Mouse (Mus musculus) midbrain, embryonic 16.5 days (tissue): ENCODE results near the gene Clmp. TPM values are rescaled to one million over a fixed set of nuclear protein-coding genes. Genes with fewer than 3 reads are reported as not detected.
"Not testable (repeated sequence)": the region's sequence is repeated elsewhere in the genome, so short reads cannot be mapped to it uniquely, and the experiment has no call there.

Experiments
- ATAC-seq: fragments of 200-750 bp; cut with Nextera tagmentation; 2 replicates; pipeline ENCODE4 v1.8.0; 2017; ENCODE audit warnings: moderate TSS enrichment
- H3K27ac ChIP-seq: fragments of 300-500 bp; sonication (generic); 2 replicates; pipeline ENCODE4 v1.5.1; 2014; ENCODE audit warnings: mild to moderate bottlenecking, low read length, mixed read lengths
- H3K27me3 ChIP-seq: fragments of 300-500 bp; sonication (generic); 2 replicates; pipeline ENCODE4 v1.6.1; 2014; ENCODE audit warnings: low read depth, low read length, mixed read lengths; ENCODE audit not compliant: control insufficient read depth, insufficient read depth
- H3K36me3 ChIP-seq: fragments of 300-500 bp; sonication (generic); 2 replicates; pipeline ENCODE4 v1.6.1; 2014; ENCODE audit warnings: mild to moderate bottlenecking, low read length, moderate library complexity, mixed read lengths; ENCODE audit not compliant: control insufficient read depth, insufficient read depth
- H3K4me1 ChIP-seq: fragments of 300-500 bp; sonication (generic); 2 replicates; pipeline ENCODE4 v1.6.1; 2014; ENCODE audit warnings: mild to moderate bottlenecking, low read length, mixed read lengths; ENCODE audit not compliant: control insufficient read depth, insufficient read depth
- H3K4me2 ChIP-seq: fragments of 300-500 bp; sonication (generic); 2 replicates; pipeline ENCODE4 v1.6.1; 2014; ENCODE audit warnings: mild to moderate bottlenecking, low read length, mixed read lengths
- H3K4me3 ChIP-seq: fragments of 300-500 bp; sonication (generic); 2 replicates; pipeline ENCODE4 v1.5.1; 2014; ENCODE audit warnings: low read depth, mild to moderate bottlenecking, low read length, moderate library complexity, mixed read lengths
- H3K9ac ChIP-seq: fragments of 300-500 bp; sonication (generic); 2 replicates; pipeline ENCODE4 v1.6.1; 2014; ENCODE audit warnings: low read depth, low read length, mixed read lengths
- H3K9me3 ChIP-seq: fragments of 300-500 bp; sonication (generic); replicated peaks from 2 replicates; pipeline ENCODE4 v1.6.1; 2014; ENCODE audit warnings: mild to moderate bottlenecking, low read length, mixed read lengths; ENCODE audit not compliant: control insufficient read depth, poor library complexity, severe bottlenecking
- WGBS: fragments of 180-500 bp; shearing (Covaris S2); extraction: QIAGEN DNeasy Blood & Tissue Kit; methylation state at CpG from one replicate; pipeline ENCODE4 v1.1.7; 2014; 5-methylcytosine and 5-hydroxymethylcytosine counted together
- polyA plus RNA-seq: library from polyadenylated mRNA; unstranded; fragments of >200 nt; fragmentation: Nextera tagmentation; extraction: Ambion mirVana; gene quantifications from 2 replicates; pipeline ENCODE4 v1.2.1, GENCODE M21; 2015

Gene Clmp
- polyA plus RNA-seq, 1 experiment from 2014 or later: 50.9 TPM

DNA sequence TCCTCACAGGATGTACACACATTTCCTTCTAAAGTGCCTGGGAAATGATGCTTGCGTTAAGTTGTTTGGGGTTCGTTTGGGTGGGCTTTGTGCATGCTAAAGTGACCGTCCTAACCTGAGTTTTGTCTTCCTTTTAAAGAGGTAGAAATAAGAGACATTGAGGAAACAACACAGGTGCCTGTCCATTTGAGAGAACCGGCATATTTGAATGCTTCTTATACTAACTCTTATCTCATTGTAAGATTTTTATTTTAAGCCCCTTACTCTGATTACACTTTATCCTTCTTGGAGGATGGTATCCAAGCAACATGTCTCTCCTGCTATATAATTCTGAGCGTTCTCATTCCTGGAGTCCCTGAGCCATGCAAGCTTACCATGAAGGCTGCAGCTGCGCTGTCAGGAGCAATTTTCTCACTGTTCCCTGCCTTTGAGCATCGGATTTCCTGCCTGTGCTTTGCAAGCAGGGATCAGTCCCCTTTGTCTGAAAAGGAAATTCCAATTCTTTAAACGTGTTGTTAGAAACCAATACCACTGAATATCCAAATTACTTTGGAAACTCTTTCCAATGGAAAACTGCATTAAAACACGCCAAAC lies 98.7 kb downstream of the Clmp start:
- H3K36me3 ChIP-seq: no peaks in the 10 kb centered on the region
- peak overlapping the region; percentile 33 for H3K4me2 ChIP-seq
- H3K9ac ChIP-seq: peak overlapping the region; percentile 34
- no peaks in the 10 kb centered on the region for H3K27me3 ChIP-seq
- no peaks in the 10 kb centered on the region for H3K9me3 ChIP-seq
- ATAC-seq: peak; percentile 69; the same call in 1 of the 2 replicates
- WGBS: 3% methylated on average over 9 of the region's 9 CpGs
- peak overlapping the region; percentile 86 for H3K27ac ChIP-seq
- peaks cover 21% of the 10 kb centered on the region for H3K4me1 ChIP-seq
- H3K4me3 ChIP-seq: no peak overlapping the region

DNA sequence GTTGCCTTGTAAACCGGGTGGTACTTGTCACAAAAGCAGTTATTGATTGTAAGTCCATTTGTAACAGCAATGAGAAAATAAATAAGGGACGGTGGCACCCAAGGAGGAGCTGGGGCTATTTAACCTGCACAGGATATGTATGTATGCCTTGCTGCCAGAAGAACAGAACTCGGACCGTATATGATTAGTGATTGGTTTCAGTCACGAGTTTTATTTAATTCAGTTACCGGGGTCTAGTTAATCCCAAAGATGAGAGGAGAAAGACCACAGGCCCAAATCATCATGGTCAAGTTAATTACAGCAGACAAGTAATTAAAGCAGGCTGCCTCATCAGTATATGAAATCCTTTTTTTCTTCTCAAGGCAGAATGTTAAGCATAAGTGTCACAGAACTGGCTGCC lies 99.7 kb downstream of the Clmp start:
- Histone ChIP-seq H3K36me3 (no peaks in the 10 kb centered on the region), H3K4me1 (peaks cover 21% of the 10 kb centered on the region), H3K4me2 (no peak overlapping the region; the same call in 1 of the 2 replicates), H3K4me3 (no peak overlapping the region), H3K9ac (peak overlapping the region; percentile 25; the same call in 1 of the 2 replicates), H3K9me3 (no peaks in the 10 kb centered on the region), H3K27me3 (no peaks in the 10 kb centered on the region), H3K27ac (peak overlapping the region; percentile 76)
- 23% methylated on average over 6 of the region's 6 CpGs for WGBS
- no peak for ATAC-seq

DNA sequence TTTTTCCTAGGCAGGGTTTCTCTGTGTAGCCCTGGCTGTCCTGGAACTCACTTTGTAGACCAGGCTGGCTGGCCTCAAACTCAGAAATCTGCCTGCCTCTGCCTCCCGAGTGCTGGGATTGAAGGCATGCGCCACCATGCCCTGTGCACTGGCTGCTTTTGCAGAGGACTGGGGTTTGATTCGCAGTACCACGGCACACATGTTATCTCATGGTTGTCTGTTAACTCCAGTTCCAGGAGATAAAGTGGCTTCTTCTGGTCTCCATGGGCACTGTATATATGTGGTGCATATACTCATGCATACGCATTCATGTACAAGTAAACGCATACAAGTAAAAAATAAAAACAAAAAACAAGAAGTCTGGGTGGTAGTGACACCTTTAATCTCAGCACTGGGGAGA lies 101.1 kb downstream of the Clmp start:
- H3K36me3 ChIP-seq, H3K9ac ChIP-seq, H3K27ac ChIP-seq, ATAC-seq, H3K9me3 ChIP-seq, H3K4me2 ChIP-seq, H3K27me3 ChIP-seq, H3K4me3 ChIP-seq: not testable (repeated sequence)
- H3K4me1 ChIP-seq: peaks cover 21% of the 10 kb centered on the region
- 99% methylated on average over 6 of the region's 6 CpGs for WGBS

DNA sequence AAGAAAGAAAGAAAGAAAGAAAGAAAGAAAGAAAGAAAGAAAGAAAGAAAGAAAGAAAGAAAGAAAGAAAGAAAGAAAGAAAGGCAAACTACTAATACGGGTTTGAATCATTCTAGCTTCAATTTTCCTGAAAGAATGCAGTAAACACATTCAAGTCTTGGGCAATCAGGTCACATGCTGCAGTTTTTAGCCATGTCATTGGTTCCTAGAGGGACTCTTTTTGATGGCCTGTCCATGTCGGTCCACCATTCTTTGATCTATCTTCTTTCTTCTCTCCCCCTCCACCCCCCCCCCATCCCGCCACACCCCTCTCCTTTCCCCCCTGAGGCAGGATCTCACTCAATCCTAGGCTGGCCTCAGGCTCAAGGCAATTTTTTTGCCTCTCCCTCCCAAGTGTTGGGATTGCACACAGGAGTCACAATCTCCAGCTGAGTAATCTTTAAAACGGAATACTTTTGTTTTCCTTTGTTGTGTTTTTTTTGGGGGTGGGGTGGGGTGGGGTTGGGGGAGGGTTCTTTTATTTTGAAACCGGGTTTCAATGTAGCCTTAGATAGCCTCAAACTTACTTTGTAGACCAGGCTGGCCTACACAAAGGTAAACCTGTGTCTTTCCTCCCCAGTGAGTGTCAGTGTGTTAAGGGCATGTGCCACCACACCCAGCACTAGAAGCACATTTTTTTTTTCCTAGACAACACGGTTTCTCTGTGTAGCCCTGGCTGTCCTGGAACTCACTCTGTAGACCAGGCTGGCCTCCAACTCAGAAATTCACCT lies 106.3 kb downstream of the Clmp start:
- no peaks in the 10 kb centered on the region for H3K9me3 ChIP-seq
- no peaks in the 10 kb centered on the region for H3K36me3 ChIP-seq
- H3K27me3 ChIP-seq: no peaks in the 10 kb centered on the region
- no peak overlapping the region for H3K9ac ChIP-seq
- H3K4me1 ChIP-seq: no peaks in the 10 kb centered on the region
- H3K4me2 ChIP-seq: no peak overlapping the region
- H3K27ac ChIP-seq: no peak overlapping the region
- H3K4me3 ChIP-seq: no peak overlapping the region
- no peak for ATAC-seq
- 73% methylated on average over 6 of the region's 6 CpGs for WGBS

DNA sequence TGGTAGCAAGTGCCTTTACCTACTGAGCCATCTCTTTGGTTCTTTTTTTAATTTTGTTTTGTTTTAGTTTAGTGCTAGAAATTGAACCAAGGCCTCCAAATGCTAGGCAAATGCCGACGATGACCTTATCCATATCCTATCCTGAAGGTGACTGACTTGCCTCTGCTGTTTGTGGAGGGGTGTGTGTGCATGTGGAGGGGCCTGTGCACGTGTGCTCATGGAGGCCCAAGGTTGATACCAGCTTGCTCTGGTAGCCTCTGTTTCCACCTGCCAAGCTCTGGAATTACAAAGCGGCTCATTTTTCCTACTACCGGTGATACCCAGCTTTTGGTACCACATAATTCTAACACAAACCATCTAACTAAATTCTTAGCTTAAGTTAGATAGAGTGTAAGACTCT lies 107.8 kb downstream of the Clmp start:
- Histone ChIP-seq H3K36me3 (no peaks in the 10 kb centered on the region), H3K4me3 (no peak overlapping the region), H3K9ac (no peak overlapping the region), H3K9me3 (no peaks in the 10 kb centered on the region), H3K27me3 (no peaks in the 10 kb centered on the region), H3K4me1 (no peaks in the 10 kb centered on the region), H3K4me2 (no peak overlapping the region), H3K27ac (no peak overlapping the region)
- 94% methylated on average over 5 of the region's 5 CpGs for WGBS
- ATAC-seq: no peak

DNA sequence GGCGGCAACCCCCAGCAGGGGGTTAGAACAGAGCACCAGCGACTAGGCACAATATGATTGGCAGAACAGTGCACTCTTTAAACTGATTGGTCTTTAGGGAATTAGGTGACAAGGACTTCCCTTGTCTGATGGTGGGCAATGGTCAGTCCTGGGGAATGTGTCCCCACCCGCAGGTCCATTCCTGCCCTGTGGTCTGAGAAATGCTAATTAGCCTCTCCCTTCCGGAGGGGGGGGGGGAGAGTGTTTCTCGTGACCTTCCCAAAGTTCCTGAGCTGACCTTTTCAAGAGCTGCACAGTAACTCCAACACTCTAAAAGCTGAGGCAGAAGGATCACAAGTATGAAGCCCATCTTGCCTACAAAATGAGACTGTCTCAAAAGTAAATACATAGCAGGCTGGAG lies 108.5 kb downstream of the Clmp start:
- Histone ChIP-seq H3K36me3 (no peaks in the 10 kb centered on the region), H3K4me2 (no peak overlapping the region), H3K27ac (no peak overlapping the region), H3K9me3 (no peaks in the 10 kb centered on the region), H3K4me3 (no peak overlapping the region), H3K9ac (no peak overlapping the region), H3K4me1 (no peaks in the 10 kb centered on the region), H3K27me3 (no peaks in the 10 kb centered on the region)
- no peak for ATAC-seq
- WGBS: 27% methylated on average over 5 of the region's 5 CpGs

DNA sequence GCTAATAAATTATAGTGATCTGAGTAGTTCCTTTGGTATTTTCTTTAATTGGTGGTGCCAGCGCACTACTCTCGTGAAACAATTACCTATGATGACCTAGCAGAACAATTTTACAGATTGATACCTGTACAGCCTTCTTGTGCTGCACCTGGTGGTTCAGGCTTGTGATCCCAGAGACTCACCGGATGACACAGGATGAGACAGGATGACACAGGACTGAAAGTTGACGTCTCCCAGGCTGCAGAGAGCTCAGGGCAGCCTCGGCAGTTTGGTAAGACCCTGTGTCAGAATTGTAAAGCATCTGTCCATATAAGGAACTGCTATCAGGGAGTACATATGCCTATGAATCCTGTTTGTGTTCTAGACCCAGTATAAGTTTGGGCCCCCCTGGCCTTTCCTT lies 109.2 kb downstream of the Clmp start:
- Histone ChIP-seq H3K9me3 (no peaks in the 10 kb centered on the region), H3K9ac (no peak overlapping the region), H3K27ac (no peak overlapping the region), H3K27me3 (no peaks in the 10 kb centered on the region), H3K4me3 (no peak overlapping the region), H3K4me1 (no peaks in the 10 kb centered on the region), H3K4me2 (no peak overlapping the region), H3K36me3 (no peaks in the 10 kb centered on the region)
- no peak for ATAC-seq
- WGBS: 74% methylated on average over 5 of the region's 5 CpGs

DNA sequence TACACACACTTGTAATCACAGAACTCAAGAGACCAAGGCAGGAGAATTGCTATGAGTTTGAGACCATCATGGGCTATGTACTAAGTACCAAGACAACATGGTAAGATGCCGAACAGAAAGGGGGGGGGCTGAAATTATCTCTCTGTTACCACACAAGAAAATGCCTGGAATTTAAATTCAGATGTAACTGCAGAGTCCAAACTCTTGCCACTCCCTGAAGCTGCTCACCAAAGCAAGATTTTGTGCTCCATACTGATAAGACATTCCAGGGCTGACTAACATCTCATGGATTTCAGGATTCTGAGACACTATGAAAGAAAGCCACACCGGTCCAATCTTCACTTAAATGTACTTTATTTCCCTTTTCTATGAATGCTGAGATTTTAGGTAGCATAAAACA lies 109.8 kb downstream of the Clmp start:
- Histone ChIP-seq H3K27ac (no peak overlapping the region), H3K4me3 (no peak overlapping the region), H3K36me3 (no peaks in the 10 kb centered on the region), H3K4me1 (no peaks in the 10 kb centered on the region), H3K9ac (no peak overlapping the region), H3K4me2 (no peak overlapping the region), H3K9me3 (no peaks in the 10 kb centered on the region), H3K27me3 (no peaks in the 10 kb centered on the region)
- WGBS: 84% methylated on average over 2 of the region's 2 CpGs
- no peak for ATAC-seq

DNA sequence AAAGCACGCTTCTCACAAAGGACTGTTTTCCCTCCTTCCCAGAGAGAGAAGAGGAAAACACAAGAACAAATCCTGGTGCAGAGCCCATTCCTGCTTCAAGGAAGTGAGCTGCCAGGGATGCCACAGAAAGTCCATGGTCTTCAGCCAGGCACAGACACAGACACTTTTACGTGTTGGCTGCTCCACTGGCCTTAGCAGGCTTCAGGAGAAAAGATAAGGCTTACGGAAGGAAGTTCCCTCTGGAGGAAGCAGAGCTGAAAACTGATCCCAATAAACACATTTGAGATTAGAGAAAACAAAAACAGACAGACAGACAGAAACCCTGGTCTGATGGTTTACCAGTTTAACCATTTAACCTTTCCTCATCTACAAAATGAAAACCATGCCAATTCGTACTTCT lies 110.3 kb downstream of the Clmp start:
- Histone ChIP-seq H3K27ac (no peak overlapping the region), H3K4me2 (no peak overlapping the region), H3K36me3 (no peaks in the 10 kb centered on the region), H3K27me3 (no peaks in the 10 kb centered on the region), H3K4me3 (no peak overlapping the region), H3K9me3 (no peaks in the 10 kb centered on the region), H3K9ac (no peak overlapping the region), H3K4me1 (no peaks in the 10 kb centered on the region)
- ATAC-seq: no peak
- WGBS: 82% methylated on average over 4 of the region's 4 CpGs
